Mouse (Mus musculus) CD4-positive naive resting alpha-beta T cell, adult 57 days (primary cell): ENCODE data around the gene Vmn1r49. TPM values are rescaled to one million over a fixed set of nuclear protein-coding genes. Genes with fewer than 3 reads are reported as not detected.

Experiments used
- total RNA-seq: library from RNA; stranded (reverse); gene quantifications from one replicate; pipeline ENCODE4 v1.2.4, GENCODE M21; 2023

Vmn1r49 gene
- not detected for total RNA-seq

DNA sequence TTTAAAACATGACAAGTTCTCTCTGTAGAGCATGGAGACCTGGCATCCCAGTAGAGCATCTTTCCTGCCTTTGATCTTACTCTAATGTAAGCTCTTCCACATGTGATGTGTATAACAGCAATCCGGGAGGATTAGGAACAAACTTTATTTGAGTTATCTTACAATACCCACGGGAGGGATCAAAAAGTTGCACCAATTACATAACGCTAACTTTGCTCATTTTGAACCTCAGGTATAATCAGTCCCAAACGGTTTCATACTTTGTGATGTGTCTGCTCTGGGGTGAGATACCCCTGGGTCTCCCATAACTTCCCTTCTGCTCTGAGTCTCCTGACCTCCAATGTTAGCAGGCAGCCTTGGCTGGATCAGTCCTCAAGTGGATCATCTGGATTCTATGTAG, at the start of gene Vmn1r49:
Gene Vmn1r49, minus strand, starts transcription at position 101 of the 400 bp plus-strand sequence.

DNA sequence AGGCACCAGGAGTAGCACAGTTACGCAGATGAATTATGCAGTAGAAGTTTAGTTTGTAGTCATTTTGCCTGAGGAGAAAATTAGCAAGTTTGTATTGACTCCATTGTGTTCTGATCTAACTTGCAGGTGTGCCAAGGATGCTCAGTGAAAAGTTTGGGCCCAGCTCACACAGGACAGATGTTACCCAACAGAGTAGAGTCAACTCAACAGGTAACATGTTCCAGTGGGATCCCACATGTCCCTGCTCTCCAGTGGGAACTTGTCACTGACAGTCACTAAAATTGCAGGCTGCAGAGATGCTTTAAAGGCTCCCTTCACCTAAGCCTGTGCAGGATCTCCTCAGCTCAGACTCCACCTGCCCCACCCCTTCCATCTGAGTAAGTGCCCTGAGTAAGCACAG, 44.0 kb upstream of the Vmn1r49 start, which contains the start of gene Vmn1r51:
Gene Vmn1r51, plus strand, starts transcription at position 301 of the 400 bp plus-strand sequence.

DNA sequence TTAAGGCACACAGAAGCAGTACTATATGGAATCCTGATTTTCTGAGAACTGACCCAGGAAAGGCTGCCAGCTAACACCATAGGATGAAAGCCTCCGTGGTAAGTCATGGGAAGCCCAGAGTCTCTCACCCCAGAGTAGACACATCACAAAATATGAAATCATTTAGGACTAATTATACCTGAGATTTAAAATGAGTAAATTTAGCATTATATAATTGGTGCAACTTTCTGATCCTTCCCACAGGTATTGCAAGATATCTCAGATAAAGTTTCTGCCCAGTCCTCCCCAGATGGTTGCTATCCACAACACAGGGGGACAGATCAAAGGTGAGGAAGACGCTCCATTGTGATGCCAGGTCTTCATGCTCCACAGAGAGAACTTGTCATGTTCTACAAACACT, 22.8 kb upstream of the Vmn1r49 start, which contains the start of gene Vmn1r50:
Gene Vmn1r50, plus strand, starts transcription at position 301 of the 400 bp plus-strand sequence.

DNA sequence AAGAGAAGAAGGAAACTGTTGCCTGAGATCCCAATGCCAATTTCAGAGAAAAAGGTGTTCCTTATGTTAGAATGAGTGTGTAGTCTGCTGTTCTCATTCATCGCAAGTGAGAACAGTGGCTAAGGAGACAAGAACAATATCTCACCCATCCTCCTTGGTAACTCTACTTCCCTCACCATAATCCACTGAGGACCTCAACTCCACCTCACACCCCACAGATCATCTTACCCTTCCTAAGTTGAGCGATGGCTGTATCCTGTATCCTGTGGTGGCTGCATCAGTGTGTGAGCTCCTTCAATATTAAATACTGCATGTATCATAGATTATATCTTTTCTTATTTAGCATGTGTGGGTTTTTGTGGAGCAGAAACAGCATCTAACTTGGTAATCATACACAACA, 41.6 kb downstream of the Vmn1r49 start, which contains the start of gene Vmn1r48:
Gene Vmn1r48, minus strand, starts transcription at position 101 of the 400 bp plus-strand sequence.

Other genes with a start within 250 kb of the Vmn1r49 start
- gene Vmn1r42, start 202.1 kb downstream of the Vmn1r49 start, total RNA-seq = not detected
- gene Vmn1r43, start 202.1 kb downstream of the Vmn1r49 start, total RNA-seq = not detected
- gene Vmn1r44, start 194.8 kb downstream of the Vmn1r49 start, total RNA-seq = not detected
- gene Vmn1r45, start 137.9 kb downstream of the Vmn1r49 start, total RNA-seq = not detected
- not detected for gene Vmn1r46, start 109.2 kb downstream of the Vmn1r49 start, total RNA-seq
- not detected for gene Vmn1r47, start 62.4 kb downstream of the Vmn1r49 start, total RNA-seq
- not detected for gene Vmn1r48, start 41.7 kb downstream of the Vmn1r49 start, total RNA-seq
- not detected for gene Vmn1r50, start 22.9 kb upstream of the Vmn1r49 start, total RNA-seq
- not detected for gene Vmn1r51, start 44.1 kb upstream of the Vmn1r49 start, total RNA-seq
- gene Vmn1r52, start 96.3 kb upstream of the Vmn1r49 start, total RNA-seq = not detected
- gene V1ra8, start 124.3 kb upstream of the Vmn1r49 start, total RNA-seq = not detected
- gene Vmn1r53, start 145.9 kb upstream of the Vmn1r49 start, total RNA-seq = not detected
- gene Vmn1r54, start 167.8 kb upstream of the Vmn1r49 start, total RNA-seq = not detected
- not detected for gene BC048671, start 222.7 kb upstream of the Vmn1r49 start, total RNA-seq
- 0.35 TPM for gene Chst13, start 246.7 kb upstream of the Vmn1r49 start, total RNA-seq